Mouse (Mus musculus): ENCODE measurements around the gene Mast3. TPM values are rescaled to one million over a fixed set of nuclear protein-coding genes. Genes with fewer than 3 reads are reported as not detected.

Gene Mast3
- polyA plus RNA-seq (2017; shearing (Covaris generic)) = 83.9 TPM

DNA sequence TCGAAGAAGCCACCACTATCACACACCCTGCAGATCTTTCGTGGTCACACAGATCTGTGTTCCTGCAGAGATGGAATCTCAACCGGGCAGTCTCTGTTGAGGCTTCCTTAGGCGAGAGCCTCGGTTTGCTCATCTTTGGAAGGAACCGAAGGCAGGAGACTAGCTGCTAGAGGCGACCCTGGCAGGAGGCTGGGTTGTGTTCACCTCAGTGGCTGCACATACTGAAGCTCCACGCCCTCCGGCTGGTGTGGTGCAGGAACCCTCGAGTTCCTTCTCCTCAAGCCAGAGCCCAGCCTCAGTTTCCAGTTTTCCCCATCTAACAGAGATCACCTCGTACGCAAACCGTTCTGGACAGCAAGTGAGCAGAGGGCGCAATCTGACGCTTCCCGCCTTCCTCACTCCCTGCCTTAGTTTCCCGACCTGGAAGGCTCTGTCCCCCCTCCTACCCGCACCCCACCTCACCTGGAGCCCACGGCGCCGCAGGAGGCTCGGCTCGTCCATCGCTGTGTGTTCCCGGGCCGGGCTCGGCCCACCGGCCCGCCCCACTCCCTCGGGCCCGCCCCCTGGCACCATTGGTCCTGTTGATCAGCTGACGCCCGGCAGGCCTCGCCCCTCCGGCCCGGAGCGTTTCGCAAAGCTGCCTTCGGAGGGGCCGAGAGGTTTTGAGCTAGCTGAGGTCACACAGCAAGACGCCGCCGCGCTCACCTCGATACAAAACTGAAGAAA, at the start of gene Mast3:
TSS of gene Mast3 (minus strand) at position 574 of the 726 bp plus-strand sequence.

DNA sequence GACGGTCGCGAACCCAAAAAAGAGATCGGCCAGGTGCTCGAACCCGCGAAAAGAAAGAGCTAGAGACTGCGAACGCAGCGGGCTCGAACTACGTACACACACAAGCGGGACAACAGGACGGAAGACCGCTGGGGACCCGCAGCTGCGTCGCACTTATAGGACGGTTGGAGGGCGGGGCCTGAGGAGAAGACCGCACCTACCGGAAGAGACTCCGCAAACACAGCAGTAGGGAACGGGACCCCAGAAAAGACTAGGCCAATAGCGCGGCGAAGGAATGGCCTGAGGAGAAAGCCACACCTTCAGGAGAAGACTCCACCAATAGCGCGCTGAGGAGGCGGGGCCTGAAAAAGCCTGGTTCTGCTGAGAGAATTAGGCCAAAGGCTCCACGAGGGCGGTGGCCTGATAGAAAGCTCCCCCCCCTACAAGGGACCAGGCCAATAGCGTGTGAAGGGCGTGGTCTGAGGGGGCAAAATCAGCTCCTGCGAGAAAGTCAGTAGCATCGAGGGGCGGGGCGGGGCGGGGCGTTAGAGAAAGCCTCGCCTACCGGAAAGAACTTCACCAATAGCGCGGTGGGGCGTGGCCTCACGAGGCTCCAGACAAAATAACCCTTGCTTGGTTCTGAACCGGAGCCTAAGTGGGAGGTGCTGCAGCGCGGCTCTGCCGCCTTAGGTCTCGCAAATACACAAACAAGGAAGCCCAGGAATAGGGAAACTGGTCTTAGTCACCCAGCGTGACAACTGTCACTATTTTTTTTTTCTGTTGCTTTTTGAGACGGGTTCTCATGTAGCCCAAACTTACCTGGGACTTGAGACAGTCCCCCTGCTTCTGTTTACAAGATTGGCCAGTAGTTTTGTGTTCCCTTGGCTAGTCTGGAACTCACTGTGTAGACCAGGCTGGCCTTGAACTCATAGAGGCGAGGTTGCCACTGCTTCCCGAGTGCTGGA, 34.8 kb upstream of the Mast3 start, which contains the start of gene Arrdc2:
TSS of gene Arrdc2 (minus strand) at position 313 of the 944 bp plus-strand sequence.

DNA sequence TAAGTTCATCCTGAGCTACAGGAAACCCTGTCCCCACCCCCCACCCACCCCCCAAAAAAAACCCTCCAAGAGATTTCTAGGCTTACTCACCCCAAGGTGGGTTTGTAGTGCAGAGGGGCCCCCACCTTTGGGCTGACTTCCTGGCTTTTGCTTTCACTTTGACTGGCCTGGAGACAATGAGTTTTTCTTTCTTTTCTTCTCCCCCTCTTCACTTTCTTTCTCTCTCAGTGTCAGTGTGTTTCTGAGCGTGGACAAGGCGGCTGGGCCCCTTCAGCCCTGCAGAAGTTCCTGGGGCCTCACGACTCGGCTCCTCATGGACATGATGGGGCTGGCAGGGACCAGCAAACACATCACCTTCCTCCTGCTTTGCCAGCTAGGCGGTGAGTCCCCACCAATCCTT, 3.4 kb upstream of the Mast3 start, which contains the start of gene Il12rb1:
TSS of gene Il12rb1 (plus strand) at position 211 of the 400 bp plus-strand sequence.

DNA sequence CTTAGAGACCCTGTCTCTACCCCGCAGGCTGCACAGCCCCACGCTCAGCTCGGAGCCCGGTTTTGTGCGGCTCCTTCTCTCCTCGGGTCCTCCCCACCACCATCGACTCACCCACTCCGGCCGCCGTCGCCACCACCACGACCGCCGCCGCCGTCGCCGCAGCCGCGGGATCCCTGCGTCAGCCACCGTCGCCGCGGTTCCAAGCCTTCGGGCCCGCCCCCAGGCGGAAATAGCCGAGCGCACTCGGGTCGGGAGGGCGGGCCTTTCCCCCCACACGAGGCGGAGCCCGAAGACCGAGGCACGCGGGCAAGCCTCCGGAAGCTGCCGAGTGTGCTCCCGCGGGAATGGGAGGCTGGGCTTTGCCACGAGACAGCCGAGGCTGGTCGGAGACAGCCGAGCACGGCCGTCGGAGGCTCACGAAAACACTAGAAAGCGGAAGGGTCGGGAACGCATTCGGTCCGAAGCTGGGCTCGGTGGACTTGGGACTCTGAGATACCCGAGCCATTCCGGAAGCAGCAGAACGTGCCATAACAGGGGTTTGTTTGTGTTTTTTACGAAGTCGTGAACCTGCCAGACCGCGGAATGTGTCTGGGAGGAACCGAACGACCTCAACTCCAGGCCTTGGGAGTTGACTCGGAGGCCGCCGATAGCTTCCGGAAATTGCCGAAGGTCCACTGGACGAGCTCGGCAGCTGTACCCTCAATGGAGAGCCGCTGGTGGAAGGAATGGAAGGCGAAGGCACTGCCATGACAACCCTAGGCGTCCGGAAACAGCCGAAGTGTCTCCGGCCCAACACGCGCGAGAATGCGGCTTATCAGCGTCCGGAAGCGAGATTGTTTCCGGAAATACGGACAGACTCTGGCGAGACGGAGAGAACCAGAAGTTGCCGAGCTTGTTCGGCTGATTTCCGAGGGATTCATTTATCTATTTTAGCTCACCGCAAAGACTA, 28.1 kb downstream of the Mast3 start, which contains the start of gene Pik3r2:
TSS of gene Pik3r2 (minus strand) at position 218 of the 949 bp plus-strand sequence.

DNA sequence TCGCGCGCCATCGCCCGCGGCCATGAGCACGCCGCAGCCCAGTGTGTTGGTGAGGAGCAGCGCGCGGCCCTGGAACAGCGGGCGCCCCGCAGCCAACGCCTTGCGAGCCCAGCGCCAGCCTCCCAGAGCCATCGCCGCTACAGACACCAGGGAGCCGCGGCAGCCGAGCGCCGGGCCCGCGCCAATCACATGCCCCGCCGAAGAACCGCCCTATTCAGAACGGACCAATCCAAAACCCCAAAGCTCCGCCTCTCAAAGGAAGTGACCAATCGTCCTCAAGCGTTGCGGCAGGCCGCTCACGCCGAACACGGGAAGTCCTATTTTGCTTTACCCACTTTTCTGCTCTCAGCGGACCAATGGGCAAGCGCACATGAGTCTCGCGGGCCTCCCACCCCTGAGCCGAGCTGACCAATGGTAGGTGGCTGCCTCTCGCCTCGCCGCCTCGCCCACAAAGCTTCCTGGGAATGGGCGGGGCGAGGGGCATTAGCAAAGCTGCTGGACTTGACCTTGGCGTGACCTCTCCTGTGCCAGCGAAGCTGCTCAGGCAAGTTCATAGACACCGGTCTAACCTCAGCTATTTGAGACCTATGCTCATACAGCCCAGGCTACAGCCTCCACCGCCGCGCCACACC, 44.0 kb downstream of the Mast3 start, which contains the start of gene Mpv17l2:
TSS of gene Mpv17l2 (minus strand) at position 172 of the 632 bp plus-strand sequence.

DNA sequence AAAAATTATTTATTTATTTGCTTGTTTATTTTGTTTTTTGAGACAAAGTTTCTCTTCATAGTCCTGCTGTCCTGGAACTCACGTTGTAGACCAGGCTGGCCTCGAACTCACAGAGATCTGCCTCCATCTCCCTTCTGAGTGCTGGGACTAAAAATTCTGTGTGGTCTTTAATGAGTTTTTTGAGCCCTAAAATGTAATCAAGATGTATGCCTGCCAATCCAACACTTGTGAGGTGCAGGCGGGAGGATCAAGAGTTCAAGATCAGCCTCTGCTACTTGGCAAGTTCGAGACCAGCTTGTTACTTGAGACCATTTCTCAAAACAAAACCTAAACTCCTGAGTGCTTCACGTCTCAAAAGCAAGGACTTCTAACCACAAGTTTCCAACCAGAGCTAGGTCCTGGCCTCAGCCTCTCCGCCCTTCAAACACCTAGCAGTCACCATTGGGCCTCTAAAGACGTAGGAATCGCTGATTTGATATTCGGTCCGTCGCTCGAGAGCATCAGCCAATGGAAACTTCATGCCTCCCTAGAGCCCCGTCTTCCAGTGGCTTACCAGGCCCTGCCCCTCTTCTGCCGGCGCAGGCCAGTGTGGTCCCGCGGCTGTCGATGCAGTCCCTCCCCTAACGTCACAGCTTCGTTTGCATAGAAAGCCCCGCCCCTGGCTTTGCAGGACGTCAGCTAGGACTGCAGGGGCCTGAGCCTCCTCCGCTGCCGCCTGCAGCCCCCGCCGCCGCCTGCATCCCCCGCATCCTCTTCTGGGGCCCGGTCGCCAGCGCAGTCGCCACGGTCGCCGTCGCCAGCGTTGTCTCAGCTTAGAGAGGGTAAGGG, 50.6 kb downstream of the Mast3 start, which contains the start of gene Rab3a:
TSS of gene Rab3a (plus strand) at position 637 of the 828 bp plus-strand sequence.

Other genes starting within 250 kb of the Mast3 start
- 93.3 TPM for gene Isyna1, start 210.7 kb downstream of the Mast3 start, polyA plus RNA-seq (2017; shearing (Covaris generic))
- gene Ssbp4, start 196.2 kb downstream of the Mast3 start, polyA plus RNA-seq (2017; shearing (Covaris generic)) = 148 TPM
- gene Lrrc25, start 188.9 kb downstream of the Mast3 start, polyA plus RNA-seq (2017; shearing (Covaris generic)) = not detected
- gene Gdf15, start 172.6 kb downstream of the Mast3 start, polyA plus RNA-seq (2017; shearing (Covaris generic)) = not detected
- 0.79 TPM for gene Pgpep1, start 144.7 kb downstream of the Mast3 start, polyA plus RNA-seq (2017; shearing (Covaris generic))
- gene Lsm4, start 131.8 kb downstream of the Mast3 start, polyA plus RNA-seq (2017; shearing (Covaris generic)) = 249 TPM
- gene Jund, start 106.1 kb downstream of the Mast3 start, polyA plus RNA-seq (2017; shearing (Covaris generic)) = 1,865 TPM
- gene Iqcn, start 101.6 kb downstream of the Mast3 start, polyA plus RNA-seq (2017; shearing (Covaris generic)) = 0.22 TPM
- not detected for gene Gm3336, start 86.5 kb downstream of the Mast3 start, polyA plus RNA-seq (2017; shearing (Covaris generic))
- gene Pde4c, start 81.3 kb downstream of the Mast3 start, polyA plus RNA-seq (2017; shearing (Covaris generic)) = 0.24 TPM
- 1.1 TPM for gene Rab3a, start 50.4 kb downstream of the Mast3 start, polyA plus RNA-seq (2017; shearing (Covaris generic))
- 34.0 TPM for gene Mpv17l2, start 44.1 kb downstream of the Mast3 start, polyA plus RNA-seq (2017; shearing (Covaris generic))
- 14.5 TPM for gene Pik3r2, start 28.3 kb downstream of the Mast3 start, polyA plus RNA-seq (2017; shearing (Covaris generic))
- 25.7 TPM for gene Il12rb1, start 3.4 kb upstream of the Mast3 start, polyA plus RNA-seq (2017; shearing (Covaris generic))
- 22.1 TPM for gene Arrdc2, start 34.7 kb upstream of the Mast3 start, polyA plus RNA-seq (2017; shearing (Covaris generic))
- not detected for gene Kcnn1, start 58.2 kb upstream of the Mast3 start, polyA plus RNA-seq (2017; shearing (Covaris generic))
- gene Ccdc124, start 68.9 kb upstream of the Mast3 start, polyA plus RNA-seq (2017; shearing (Covaris generic)) = 77.8 TPM
- 0.46 TPM for gene Slc5a5, start 87.7 kb upstream of the Mast3 start, polyA plus RNA-seq (2017; shearing (Covaris generic))
- gene Rpl18a, start 92.4 kb upstream of the Mast3 start, polyA plus RNA-seq (2017; shearing (Covaris generic)) = 7,063 TPM
- gene Map1s, start 100.9 kb upstream of the Mast3 start, polyA plus RNA-seq (2017; shearing (Covaris generic)) = 54.0 TPM

Data from effector memory CD4-positive, alpha-beta T cell, adult 7 months (primary cell).